Mouse (Mus musculus) midbrain, embryonic 10.5 days (tissue): ENCODE measurements around the gene Ptprs. TPM values are rescaled to one million over a fixed set of nuclear protein-coding genes. Genes with fewer than 3 reads are reported as not detected.

Experiments
- DNase-seq: peaks from one replicate; pipeline ENCODE4 v3.0.0-alpha.2; 2017; ENCODE audit warnings: low spot score
- H3K27ac ChIP-seq: fragments of 300-500 bp; sonication (generic); replicated peaks from 2 replicates; pipeline ENCODE4 v1.5.1; 2016; ENCODE audit warnings: mild to moderate bottlenecking
- H3K27me3 ChIP-seq: fragments of 300-500 bp; sonication (generic); 2 replicates; pipeline ENCODE4 v1.6.1; 2016; ENCODE audit warnings: low read depth, mild to moderate bottlenecking; ENCODE audit not compliant: poor library complexity, severe bottlenecking
- H3K36me3 ChIP-seq: fragments of 300-500 bp; sonication (generic); 2 replicates; pipeline ENCODE4 v1.6.1; 2016; ENCODE audit warnings: mild to moderate bottlenecking, moderate library complexity
- H3K4me1 ChIP-seq: fragments of 300-500 bp; sonication (generic); 2 replicates; pipeline ENCODE4 v1.6.1; 2016
- H3K4me3 ChIP-seq: fragments of 300-500 bp; sonication (generic); 2 replicates; pipeline ENCODE4 v1.5.1; 2016; ENCODE audit warnings: mild to moderate bottlenecking, moderate library complexity
- H3K9me3 ChIP-seq: fragments of 300-500 bp; sonication (generic); replicated peaks from 2 replicates; pipeline ENCODE4 v1.6.1; 2016; ENCODE audit warnings: mild to moderate bottlenecking
- WGBS: fragments of 180-500 bp; shearing (Covaris S2); methylation state at CpG from one replicate; pipeline ENCODE4 v1.1.7; 2016; 5-methylcytosine and 5-hydroxymethylcytosine counted together
- polyA plus RNA-seq: library from polyadenylated mRNA; unstranded; fragments of >200 nt; fragmentation: Nextera tagmentation; extraction: Ambion mirVana; gene quantifications from 2 replicates; pipeline ENCODE4 v1.2.1, GENCODE M21; 2016

Gene Ptprs
- polyA plus RNA-seq, 1 experiment from 2014 or later, result 89.7 TPM

DNA sequence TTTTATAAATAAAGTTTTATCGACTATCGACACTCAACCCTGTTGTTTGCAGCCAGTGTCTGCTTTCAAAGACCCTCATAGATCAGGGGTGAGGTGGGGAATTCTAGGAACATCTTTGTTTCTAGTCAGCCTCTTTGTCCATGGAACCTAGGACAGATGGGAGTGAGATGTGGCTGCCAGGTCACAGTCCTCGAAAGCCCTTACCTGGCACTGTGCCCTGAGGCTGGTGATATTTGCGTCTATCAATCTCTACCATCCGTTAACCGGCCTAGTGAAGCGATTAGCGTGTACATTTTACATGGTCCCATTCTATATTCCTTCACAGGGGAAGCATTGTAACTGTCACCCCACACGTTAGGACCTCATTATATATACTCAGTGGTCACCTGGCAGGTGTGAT is 9.6 kb upstream of the Ptprs start:
- Histone ChIP-seq H3K36me3 (no peaks in the 10 kb centered on the region), H3K27ac (peak overlapping the region; percentile 89), H3K27me3 (peaks cover 5% of the 10 kb centered on the region; the same call in 1 of the 2 replicates), H3K4me1 (peaks cover 46% of the 10 kb centered on the region), H3K9me3 (0 out of 2 replicates have a peak, but pooled peaks cover 6% of the 10 kb centered on the region), H3K4me3 (no peak overlapping the region)
- no peak for DNase-seq
- 96% methylated on average over 9 of the region's 9 CpGs for WGBS

DNA sequence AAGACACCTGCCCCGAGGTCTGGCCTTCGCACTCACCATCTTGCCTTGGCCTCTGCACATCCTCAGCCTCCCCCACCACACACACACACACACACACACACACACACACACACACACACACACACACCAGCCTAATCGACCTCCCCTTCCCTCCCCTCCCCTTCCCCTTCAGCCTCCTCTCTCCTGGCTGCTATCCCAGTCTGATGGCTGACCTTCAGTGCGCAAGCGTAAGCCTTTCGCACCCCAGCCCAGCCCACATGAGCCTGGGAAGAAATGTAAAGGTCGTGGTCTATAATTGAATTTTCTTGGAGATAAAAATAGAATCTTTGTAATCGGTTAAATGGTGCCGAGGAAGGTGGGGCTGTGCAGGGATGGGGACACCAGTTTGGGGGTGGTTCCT is 8.8 kb upstream of the Ptprs start:
- H3K27ac ChIP-seq, result peak overlapping the region; percentile 42; the same call in 1 of the 2 replicates
- WGBS, result 85% methylated on average over 9 of the region's 9 CpGs

DNA sequence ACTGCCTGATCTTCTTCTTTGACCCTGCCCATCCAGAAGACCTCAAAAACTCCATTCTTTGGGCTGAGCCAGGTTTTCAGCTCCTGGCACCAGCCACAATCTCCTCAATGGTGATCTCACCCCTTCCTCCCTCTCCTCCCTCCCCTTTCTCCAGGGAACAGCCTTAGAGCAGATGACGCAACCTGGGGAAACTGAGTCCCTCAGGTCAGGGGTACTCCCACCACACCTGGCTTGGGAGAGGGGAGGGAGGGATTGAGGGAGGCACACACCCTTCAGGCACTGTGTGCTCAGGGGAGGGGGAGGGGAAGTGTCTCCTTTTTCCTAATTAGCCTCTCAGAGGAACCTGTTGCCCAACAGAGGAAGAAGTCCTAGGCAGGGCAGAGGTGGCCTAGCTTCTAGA is 6.4 kb upstream of the Ptprs start:
- DNase-seq, result no peak
- 90% methylated on average over 1 of the region's 1 CpGs for WGBS
- Histone ChIP-seq H3K4me1 (peaks cover 30% of the 10 kb centered on the region), H3K4me3 (no peak overlapping the region), H3K27ac (no peak overlapping the region), H3K36me3 (no peaks in the 10 kb centered on the region), H3K27me3 (peaks cover 26% of the 10 kb centered on the region), H3K9me3 (no peaks in the 10 kb centered on the region)

More for the DNA sequence above, 8.8 kb upstream of the Ptprs start:
- H3K36me3 ChIP-seq, result no peaks in the 10 kb centered on the region
- DNase-seq, result no peak
- peaks cover 39% of the 10 kb centered on the region for H3K4me1 ChIP-seq
- peaks cover 7% of the 10 kb centered on the region; the same call in 1 of the 2 replicates for H3K27me3 ChIP-seq
- no peaks in the 10 kb centered on the region for H3K9me3 ChIP-seq
- no peak overlapping the region for H3K4me3 ChIP-seq

DNA sequence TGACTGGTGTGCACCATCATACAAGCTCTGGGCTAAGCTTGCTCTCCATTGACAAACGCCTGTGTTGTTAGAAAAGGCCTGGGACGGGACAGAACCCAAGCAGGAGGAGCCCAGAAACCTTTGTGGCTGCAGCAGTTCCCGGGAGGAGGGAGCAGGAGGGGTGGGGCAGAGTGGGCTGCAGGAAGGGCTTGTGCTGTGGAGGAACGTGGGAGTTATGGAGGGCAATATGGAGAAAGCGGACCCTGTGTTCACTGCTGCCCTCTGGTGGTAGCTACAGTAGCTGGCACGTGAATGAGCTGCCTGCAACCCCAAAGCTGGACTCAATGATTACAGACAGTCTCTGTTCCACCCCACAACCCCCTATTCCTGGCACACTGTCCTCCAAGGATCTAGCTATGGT is 3.1 kb upstream of the Ptprs start:
- Histone ChIP-seq H3K9me3 (peaks cover 4% of the 10 kb centered on the region; the same call in 1 of the 2 replicates), H3K36me3 (no peaks in the 10 kb centered on the region), H3K4me3 (no peak overlapping the region), H3K27ac (no peak overlapping the region; the same call in 1 of the 2 replicates), H3K27me3 (peaks cover 52% of the 10 kb centered on the region), H3K4me1 (peaks cover 31% of the 10 kb centered on the region)
- DNase-seq, result peak; percentile 79
- WGBS, result 15% methylated on average over 6 of the region's 6 CpGs

DNA sequence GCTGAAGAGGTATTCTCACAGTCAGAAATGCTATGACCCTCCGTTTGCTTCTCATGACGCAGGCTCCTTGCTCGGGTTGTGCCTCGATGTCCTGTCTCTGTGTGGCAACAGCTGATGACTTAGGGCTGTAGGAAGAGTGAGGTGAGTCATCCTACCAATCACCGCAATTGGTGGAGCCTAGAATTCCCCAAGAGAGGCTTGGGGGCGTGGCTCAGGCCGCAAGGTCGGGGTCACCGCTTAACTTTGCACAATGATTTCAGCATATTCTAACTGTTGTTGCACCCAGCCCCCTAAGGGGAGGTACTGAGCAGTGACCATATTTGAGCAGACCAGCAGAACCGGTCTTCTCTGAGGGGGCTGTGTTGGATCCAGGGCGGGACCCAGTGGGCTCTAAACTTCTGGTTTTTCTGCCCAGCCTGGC is 1.9 kb upstream of the Ptprs start:
- peaks cover 43% of the 10 kb centered on the region for H3K4me1 ChIP-seq
- no peak overlapping the region for H3K4me3 ChIP-seq
- DNase-seq, result no peak
- 68% methylated on average over 11 of the region's 11 CpGs for WGBS
- H3K36me3 ChIP-seq, result no peaks in the 10 kb centered on the region
- H3K27me3 ChIP-seq, result peaks cover 63% of the 10 kb centered on the region
- H3K9me3 ChIP-seq, result peaks cover 4% of the 10 kb centered on the region; the same call in 1 of the 2 replicates
- H3K27ac ChIP-seq, result no peak overlapping the region

DNA sequence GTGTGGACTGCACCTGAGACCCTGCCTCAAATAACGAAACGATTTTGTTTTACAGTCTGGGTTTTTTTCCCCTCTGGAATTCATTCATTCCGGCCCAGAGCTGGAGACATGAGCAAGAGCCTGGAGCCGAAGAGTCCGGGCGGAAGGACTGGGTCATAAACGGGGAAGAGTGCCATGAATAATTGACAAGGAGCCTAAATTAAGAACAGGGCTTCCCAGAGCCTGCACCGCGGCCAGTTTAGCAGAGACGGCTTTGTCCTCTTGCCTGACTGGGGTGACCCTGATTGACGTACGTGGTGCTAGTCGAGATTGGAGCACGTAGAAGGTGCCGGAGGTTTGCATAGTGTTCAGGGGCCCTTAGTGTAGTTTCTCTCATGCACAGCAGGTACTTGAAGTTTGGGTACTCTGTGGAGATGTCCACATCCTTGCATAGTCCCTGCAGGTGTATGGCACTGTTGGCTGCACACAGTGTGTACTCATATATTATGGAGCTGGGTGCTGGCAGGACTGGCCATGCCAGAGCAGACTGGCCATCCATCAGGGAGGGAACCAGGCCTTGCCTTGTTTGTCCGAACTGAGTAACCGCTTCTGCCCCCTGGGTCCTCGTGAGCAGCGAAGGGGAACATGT is 1.0 kb upstream of the Ptprs start:
- 91% methylated on average over 19 of the region's 19 CpGs for WGBS
- DNase-seq, result no peak
- Histone ChIP-seq H3K9me3 (peaks cover 4% of the 10 kb centered on the region; the same call in 1 of the 2 replicates), H3K4me1 (peaks cover 52% of the 10 kb centered on the region), H3K4me3 (0 out of 2 replicates have a peak overlapping the region, but pooled peaks have one; percentile 9), H3K27me3 (peaks cover 72% of the 10 kb centered on the region), H3K27ac (no peak overlapping the region), H3K36me3 (no peaks in the 10 kb centered on the region)

DNA sequence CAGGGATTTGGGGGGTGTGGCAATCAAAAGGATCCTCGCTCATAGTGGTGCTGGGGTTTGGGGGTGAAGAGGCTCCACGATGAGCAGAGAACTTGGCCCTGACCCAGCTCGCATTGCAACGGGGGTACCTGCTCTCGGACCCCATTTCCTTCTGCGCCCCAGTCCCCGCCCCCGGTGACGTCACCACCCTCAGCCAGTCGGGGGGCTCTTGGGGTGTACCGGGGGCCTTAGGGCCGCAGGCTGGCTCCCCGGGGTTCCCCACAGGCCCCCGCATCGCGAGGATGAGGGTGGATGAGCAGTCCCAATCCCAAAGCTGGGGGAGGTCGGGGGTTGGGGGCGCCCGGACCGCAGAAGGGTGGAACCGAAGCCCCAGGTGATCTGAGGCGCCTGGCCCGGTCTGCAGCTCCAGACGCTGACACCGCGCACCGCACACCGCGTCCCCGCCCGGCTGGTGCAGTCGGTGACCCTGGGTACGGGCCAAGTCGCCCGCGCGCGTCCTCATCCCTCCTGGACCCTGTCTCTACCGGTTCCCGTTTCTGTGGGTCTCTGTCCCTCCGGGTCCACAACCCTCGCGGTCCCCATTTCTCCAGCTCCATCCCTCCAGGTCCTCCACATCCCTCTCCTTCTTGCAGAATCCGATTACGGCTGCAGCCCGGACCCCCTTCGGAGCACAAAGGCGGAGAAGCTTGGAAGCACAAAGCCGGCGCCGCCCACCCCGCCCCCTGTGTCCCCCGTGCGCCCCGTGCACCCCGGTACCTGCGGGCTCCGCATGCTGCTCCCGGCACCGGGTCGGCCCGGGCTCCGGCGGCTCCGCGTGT is 490 bp downstream of the Ptprs start:
- Histone ChIP-seq H3K4me1 (peaks cover 67% of the 10 kb centered on the region), H3K4me3 (peak overlapping the region; percentile 81), H3K36me3 (no peaks in the 10 kb centered on the region), H3K9me3 (peaks cover 4% of the 10 kb centered on the region; the same call in 1 of the 2 replicates), H3K27me3 (peaks cover 82% of the 10 kb centered on the region), H3K27ac (peak overlapping the region; percentile 97)
- WGBS, result under 1% methylated on average over 66 of the region's 66 CpGs
- no peak for DNase-seq

DNA sequence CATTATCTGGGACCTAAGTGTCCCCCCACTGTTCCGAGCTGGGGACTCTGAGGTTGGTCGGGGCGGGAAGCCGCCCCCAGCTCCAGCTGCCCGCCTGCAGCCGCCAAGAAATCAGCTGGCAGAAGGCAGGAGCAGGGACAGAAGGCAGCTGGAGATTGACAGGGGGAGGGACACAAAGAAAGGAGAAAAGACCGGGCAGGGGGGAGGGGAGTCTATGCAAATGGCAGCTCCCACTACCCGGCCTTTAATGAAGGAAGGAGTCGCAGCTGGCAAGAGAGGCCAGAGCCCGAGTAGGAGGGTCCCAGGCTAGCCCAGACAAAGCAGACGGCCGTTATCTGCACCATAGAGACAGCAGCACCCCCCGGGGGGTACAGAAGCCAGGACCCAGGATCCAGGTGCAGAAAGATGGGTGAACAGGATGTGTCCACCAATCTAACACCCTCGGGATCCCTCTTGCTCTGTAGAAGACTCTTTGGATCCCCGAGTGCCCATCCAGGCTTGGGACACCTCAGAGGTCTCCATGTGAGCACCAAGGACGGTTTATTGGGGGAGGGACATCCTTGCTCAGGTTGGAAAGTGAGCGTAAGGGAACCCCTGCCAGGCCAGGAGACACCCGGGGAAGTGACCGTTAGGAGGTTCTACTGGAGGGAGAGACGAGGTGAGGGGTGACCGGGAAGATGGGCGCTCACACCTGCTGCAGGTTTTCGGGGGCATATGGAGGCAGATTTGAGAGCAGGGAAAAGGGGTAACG is 1.3 kb downstream of the Ptprs start:
- peaks cover 87% of the 10 kb centered on the region for H3K27me3 ChIP-seq
- H3K4me3 ChIP-seq, result peak overlapping the region; percentile 81
- H3K27ac ChIP-seq, result peak overlapping the region; percentile 97
- H3K9me3 ChIP-seq, result peaks cover 4% of the 10 kb centered on the region; the same call in 1 of the 2 replicates
- peaks cover 75% of the 10 kb centered on the region for H3K4me1 ChIP-seq
- DNase-seq, result peak; percentile 87
- no peaks in the 10 kb centered on the region for H3K36me3 ChIP-seq
- 2% methylated on average over 24 of the region's 24 CpGs for WGBS

DNA sequence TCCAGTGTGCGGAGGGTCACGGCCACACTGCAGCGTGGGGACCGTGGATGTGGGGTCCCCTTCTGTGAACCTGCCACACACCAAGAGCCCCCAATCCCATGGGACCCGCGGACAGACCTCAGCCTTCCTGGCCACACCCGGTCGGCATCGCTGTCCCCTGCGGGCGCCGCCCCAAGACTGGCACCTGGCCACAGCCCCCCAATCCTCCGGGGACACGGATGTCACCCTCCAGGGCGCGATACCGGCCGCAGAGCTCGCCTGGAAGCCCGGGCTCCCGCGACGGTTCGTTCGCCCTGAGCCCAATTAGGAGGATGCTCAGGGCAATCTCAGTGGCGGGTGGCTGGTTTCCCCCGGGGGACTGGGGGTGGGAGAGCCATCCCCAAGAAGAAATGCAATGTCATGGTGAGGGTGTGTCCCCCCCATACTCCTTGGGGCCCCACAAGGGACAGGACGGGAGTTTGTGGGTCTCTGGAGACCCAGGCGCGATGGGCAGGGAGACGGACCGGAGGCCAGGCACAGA is 1.9 kb downstream of the Ptprs start:
- H3K36me3 ChIP-seq, result peaks cover 4% of the 10 kb centered on the region
- peaks cover 4% of the 10 kb centered on the region; the same call in 1 of the 2 replicates for H3K9me3 ChIP-seq
- peaks cover 86% of the 10 kb centered on the region for H3K27me3 ChIP-seq
- 4% methylated on average over 32 of the region's 32 CpGs for WGBS
- peaks cover 78% of the 10 kb centered on the region for H3K4me1 ChIP-seq
- no peak for DNase-seq
- peak overlapping the region; percentile 97 for H3K27ac ChIP-seq
- peak overlapping the region; percentile 81 for H3K4me3 ChIP-seq

DNA sequence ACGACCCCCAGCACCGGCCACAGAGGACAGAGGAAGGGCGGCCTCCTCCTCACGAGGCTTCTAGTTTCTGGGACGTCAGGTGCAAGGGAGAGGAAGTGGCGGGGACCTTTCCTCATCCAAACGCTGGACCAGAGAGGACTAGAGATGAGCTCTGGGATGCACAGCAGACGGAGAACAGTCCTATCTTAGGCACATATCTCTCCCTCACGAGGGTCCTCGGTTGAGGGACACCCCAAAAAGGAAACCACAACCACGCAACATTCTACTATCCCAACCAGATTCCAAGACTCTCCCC is 2.7 kb downstream of the Ptprs start:
- H3K27me3 ChIP-seq, result peaks cover 79% of the 10 kb centered on the region
- peaks cover 13% of the 10 kb centered on the region for H3K36me3 ChIP-seq
- H3K9me3 ChIP-seq, result peaks cover 9% of the 10 kb centered on the region; the same call in 1 of the 2 replicates
- 1% methylated on average over 11 of the region's 11 CpGs for WGBS
- peaks cover 80% of the 10 kb centered on the region for H3K4me1 ChIP-seq
- peak overlapping the region; percentile 81 for H3K4me3 ChIP-seq
- H3K27ac ChIP-seq, result peak overlapping the region; percentile 97
- peak; percentile 43 for DNase-seq

DNA sequence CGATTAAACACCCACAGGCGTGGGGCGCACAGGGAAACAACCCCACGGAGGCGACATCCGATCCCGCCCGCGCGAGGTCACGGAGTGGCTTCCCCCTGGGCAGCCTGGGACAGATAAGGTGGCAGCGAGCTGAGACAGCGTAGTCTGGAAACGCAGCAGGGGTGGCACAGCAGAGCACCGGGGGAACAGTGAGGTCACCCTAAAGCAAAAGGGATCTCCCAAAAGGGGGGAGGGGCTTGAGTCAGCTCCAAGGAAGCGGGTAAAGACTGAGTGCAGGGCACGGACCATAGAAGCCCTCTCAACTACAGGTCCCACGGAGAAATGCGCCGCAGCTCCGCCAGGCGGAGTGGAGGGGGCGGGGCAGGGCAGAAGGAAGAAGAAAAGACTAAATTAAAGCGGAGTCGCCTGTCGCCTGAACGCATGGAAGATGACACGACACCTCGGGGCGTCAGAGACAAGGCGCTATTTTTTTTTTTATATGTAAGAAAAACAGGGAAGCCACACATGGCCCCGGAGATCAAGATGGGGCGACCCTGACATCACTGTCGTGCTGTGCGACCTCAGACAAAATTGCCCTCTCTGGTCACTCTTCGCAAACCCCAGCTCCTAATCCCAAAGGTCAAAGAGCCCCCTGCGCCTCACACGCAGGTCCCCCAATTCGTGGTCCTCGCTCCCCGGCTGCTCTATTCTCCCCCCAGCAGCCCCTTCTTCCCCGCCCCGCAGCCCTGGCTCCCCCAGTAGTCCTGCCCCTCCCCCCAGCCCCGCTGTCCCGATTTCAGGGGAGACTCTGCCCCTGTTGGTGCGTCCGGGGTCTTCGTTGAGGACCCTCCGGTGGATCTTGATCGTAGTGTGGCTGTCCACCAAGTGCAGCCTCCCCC is 3.3 kb downstream of the Ptprs start:
- Histone ChIP-seq H3K36me3 (peaks cover 18% of the 10 kb centered on the region), H3K4me1 (peaks cover 81% of the 10 kb centered on the region), H3K9me3 (peaks cover 10% of the 10 kb centered on the region; the same call in 1 of the 2 replicates), H3K4me3 (peak overlapping the region; percentile 81), H3K27me3 (peaks cover 73% of the 10 kb centered on the region), H3K27ac (peak overlapping the region; percentile 97)
- WGBS, result 2% methylated on average over 50 of the region's 50 CpGs
- DNase-seq, result peak; percentile 67
